Mouse (Mus musculus) B cell, adult 2 months (primary cell): ENCODE measurements around the gene Snx13.

Source experiments
- DNase-seq, 2 experiments: peaks; one replicate each; pipeline ENCODE4 v3.0.0; 2022

Snx13 gene

DNA sequence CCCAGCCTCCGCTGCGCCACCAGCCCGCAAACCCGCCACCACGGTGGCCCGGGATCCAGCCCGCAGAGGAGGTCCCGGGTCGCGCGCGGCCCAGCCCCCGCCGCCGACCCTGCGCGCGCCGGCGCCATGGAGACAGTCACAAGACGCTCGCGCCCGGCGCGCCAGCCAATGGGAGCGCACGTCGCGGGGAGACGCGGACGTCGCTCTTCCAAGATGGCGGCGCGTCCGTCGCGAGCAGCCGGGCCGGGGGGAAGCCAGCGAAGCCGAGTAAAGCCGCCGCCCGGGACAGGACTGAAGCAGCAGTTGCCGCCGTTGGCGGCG is at the start of gene Snx13:
TSS of gene Snx13 (plus strand) at position 188 of the 321 bp plus-strand sequence.
- peak; percentile 91 to 93 for DNase-seq

DNA sequence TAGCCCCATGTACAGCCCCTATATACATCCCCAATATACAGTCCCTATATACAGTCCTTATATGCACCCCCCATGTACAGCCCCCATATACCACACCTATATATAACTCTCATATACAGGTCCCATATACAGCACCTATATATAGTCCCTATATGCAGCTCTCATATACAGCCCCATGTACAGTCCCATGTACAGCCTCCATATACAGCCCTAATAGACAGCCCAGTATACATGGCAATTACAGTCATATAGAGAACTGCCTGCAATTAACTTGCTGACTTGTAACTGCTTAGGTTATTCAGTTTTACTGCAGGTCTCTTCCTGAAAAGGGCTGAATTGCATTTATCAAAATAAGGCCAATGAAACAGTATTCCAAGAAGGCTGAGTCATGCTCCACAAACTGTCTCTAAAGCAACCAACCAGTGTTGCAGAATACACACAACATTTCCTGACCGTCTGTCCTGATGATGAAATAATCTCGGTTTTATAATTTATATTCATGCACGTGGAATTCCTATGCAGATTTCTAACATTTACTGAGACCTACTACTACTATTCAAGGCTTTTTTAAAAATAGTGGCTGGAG is 49.3 kb upstream of the Snx13 start:
- DNase-seq = no peak

DNA sequence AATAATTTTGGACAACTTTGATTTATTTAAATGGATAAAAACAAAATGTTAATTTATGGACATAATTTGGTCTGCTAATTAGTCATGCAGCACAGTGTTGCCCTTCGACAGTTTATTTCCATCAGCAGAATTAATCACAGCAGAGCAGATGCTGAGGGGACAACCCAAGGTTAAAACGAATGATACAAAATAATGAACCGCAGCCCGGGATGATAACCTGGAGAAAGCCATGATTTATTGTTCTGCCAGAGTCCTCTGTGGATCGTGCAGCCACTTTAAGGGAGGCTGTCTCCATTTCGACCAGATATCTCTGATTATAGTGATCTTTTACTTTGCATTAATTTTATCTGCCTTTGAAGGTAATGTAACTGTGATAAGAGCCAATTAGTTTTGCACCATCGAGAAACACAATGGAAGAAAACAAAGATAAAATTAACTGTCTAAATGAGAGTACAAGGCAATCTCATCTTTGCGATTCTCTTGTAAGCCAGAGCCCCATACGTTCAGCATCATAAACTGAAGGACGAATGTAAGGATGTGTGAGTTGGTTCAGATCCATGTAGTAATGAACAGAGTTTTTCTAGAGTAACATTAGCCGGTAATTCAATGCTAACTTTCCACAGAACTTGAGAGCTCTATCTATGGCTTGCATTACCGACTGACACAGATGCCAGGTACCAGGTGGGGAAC is 48.1 kb upstream of the Snx13 start:
- DNase-seq = no peak

DNA sequence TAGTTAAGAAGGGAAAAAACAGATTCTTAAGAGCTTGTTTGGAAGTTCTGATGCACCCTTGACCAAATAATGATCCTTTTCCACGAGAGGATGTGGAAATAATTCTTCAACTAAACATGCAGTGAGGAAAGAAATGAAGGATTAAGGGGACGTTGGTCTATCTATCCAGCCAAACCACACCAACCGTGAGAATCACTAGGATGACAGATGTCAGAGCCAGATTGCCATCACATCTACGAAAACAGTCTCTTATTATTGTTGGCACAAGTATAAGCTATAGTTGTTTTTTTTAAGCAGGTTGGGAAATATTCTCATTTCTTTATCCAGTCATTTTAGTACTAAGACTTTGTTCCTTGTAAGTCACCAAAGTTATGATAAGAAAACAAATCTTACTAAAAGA is 46.7 kb upstream of the Snx13 start:
- DNase-seq = no peak

DNA sequence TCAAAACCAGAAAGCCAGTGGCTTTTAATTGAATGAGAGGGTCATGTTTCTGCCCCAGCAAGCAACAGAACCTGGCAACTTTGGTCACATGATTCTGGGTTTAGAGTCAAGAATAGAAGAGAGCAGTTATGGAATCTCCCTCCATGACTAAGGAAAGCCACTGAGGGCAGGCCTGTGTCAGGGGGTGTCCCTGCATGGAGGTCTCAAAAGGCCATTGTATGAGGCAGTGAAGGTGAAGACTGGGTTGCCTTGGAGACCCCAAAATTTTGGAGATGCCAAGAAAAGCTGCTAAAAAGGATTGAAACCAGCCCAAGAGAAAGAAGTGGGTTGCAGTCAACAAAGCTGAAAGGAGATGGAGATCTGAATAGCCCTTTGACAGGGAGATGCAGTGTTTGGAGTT is 41.2 kb upstream of the Snx13 start:
- DNase-seq = no peak

DNA sequence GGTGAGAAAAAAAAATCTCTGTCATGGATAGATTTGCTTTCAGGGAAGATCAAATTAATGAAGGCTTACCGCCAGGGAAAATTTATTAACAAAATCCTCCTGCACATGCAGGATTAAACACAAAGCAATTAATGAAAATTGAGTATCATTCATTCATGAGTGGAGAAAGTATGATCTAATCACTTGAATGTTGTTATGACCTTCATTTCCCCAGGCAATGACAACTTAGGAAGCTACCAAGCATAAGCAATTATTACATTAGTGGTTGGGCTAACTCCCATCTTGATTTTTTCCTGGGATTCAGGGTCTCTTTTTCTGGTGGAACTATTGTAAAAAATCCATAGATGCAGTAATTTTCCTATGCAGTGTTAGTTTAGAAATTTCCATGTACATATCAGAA is 39.1 kb upstream of the Snx13 start:
- no peak for DNase-seq

DNA sequence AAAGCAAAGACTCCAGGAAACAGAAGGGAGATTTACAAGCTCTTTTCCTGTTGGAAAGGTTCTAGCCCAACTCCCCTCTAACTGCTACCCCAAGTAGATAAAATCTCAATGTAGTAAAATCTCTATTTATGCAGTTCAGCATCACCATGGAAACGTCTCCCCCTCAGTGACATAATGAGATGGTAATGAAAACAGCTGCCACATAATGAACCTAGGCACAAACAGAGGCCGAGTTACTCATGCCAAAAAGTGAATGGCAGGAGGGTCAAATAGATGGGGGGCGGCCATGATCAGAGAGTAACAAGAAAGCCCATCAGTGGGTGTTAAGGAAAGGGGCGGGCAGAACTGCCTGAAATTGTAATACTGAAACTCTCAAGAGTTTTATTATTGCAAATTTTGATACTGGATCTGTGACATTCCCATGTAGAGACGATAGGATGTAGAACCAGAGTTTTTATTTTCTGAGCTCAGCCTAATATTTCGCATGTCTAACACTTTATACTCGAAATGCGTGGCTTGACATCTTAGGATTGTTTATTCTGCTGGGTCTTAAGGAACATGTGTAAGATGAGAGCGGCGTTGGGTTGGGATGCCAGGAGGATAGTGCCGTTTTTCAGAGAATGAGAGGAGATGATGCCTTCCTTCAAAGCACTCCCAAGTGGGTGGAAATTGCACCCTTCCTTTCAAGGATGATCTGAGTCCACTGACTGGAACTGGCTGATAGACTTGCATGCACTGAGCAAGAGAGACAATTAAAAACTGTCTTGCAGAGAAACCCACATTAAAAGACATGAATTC is 38.4 kb upstream of the Snx13 start:
- DNase-seq = no peak

DNA sequence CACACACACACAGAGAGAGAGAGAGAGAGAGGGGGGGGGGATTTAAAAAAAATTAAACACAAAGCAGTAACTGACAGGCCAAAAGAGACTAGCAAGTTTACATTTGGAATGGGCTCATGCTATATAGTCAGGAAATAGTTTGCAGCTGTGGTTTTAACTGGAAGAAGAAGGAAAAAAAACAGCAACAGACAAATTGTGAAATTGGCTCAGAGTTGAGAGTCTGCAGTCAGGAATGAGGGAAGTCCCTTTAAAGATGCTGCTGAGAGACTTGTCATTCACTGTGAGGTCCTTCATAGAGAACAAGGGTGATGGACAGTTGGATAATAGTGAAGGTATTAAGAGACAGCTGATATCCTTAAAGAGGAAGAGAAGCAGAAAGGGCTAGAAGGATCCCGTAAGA is 35.5 kb upstream of the Snx13 start:
- DNase-seq = no peak

DNA sequence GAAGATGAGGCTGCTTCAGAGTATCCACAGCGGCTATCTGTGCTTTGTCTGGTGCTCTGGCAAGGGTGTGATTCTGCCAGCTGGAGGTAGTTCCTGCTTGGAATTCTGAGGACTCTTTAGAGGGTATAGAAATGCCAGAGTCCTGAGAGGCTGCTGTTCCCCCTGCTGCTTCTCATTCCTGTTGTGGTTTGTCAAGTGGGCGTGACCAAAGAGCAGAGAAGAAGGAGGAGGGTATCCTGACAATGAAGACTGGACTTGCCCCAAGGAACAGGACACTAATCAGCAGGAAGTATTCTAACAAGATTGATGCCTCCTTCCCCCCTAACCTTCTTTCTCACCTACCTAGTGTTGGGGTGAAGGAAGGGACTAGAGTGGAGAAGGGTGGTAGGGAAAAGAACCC is 33.0 kb upstream of the Snx13 start:
- DNase-seq = no peak

DNA sequence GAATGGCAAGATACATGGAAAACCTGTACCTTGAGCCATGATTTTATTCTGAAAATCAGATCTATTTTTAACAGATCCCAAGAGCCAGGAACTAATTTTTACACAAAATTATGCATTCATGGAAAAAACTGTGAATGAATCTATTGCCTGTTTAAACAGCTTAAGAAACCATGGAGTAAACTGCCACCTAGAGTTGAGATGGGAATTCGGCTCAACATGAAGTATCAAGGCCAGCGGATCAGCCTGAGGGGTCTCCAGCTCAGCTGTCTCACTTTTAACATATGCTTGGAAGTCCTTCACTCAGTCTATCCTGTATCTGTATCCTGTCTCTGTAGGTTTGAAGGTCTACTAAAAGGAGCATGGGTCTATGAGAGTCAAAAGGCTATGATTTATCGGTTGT is 30.9 kb upstream of the Snx13 start:
- no peak for DNase-seq

DNA sequence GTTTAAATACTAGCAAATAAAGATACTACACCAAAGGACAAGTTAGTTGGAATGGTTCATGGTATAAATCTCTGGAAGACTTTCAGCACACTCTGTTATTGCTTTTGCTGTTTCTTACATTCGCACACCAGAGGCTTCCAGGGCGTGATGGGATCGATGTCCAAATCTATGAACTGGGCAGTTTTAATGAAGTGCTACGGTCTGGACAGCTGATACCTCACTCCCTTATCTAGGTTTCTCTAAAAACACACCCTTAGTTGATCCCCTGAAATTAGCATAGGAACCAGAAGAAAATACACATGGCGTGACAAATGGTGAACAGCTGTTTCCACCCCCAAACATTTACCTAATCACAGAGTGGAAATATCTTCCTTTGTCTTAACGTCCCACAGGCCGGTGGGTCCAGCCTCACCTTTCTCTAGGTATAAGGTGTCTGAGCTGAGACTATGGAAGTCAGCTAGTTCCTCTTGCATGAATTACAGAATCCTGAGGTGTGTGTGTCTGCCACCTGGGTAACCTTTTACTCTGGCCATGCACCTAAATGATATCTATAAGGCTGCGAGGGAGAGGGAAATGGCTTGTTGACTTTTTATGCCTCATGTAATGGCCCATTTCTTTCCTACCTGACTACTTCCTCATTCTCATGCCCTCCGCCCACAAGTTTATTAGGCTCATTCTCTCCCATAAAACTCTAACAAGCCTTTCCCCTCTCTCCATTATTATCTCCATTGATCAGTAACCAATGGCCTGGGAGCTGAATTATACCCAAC is 30.3 kb upstream of the Snx13 start:
- DNase-seq = peak; percentile 21 to 28

DNA sequence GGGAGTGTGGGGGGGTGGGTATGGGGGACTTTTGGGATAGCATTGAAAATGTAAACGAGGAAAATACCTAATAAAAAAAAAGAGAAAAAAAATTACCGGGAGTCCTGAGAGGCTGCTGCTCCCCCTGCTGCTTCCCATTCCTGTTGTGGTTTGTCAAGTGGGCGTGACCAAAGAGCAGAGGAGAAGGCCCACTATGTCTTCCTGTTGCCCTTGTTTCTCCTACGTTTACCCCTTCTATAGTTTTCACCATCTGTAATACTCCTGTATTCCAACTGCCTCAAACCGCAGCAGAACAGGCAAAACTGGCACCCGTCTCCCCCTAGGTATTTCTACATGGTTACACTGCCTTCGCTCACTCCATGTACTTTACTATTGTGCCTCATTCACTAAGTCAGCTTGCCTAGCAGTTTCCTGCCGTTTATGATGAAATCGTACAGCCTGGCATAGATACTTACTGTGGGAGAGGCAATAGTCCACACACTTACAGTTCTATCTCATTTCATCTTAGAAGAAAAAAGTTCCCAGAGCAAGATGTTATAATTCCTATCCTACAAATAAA is 28.2 kb upstream of the Snx13 start:
- no peak for DNase-seq

DNA sequence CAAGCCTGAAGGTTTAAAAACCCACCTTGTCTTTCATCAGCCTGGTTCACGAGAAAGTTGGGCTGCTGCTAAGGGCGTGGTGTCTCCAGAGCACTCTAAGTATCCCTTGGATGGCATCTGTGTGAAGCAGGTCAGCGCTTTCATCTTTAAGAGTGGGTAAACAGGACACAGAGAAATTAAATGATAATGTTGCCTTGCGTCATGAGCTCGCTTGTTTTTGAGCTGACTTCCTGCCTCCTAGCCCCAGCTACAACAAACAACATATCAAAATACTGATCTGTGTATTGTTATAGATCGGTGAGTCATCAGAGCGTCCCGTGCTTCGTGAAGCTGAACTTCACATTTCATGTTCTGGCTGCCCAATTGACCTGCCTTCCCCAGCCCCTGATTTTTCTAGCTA is 25.7 kb upstream of the Snx13 start:
- DNase-seq = no peak

DNA sequence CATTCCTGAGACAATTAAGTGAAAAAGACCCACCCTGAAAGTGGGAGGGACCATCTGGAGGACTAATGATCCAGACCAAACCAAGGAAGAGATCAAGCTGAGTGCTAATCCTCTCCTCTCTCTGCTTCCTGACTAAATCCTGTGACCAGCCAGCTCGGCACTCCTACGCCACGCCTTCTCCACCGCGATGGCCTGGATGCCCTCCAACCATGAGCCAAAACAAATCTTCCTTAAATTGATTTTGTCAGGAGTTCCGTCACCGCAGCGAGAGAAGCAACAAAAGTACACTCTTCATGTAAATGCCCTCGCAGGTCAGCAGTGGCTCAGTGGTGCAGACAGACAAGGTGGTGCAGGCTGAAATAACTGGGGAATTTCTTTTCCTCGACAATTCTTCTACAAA is 24.9 kb upstream of the Snx13 start:
- DNase-seq = no peak

DNA sequence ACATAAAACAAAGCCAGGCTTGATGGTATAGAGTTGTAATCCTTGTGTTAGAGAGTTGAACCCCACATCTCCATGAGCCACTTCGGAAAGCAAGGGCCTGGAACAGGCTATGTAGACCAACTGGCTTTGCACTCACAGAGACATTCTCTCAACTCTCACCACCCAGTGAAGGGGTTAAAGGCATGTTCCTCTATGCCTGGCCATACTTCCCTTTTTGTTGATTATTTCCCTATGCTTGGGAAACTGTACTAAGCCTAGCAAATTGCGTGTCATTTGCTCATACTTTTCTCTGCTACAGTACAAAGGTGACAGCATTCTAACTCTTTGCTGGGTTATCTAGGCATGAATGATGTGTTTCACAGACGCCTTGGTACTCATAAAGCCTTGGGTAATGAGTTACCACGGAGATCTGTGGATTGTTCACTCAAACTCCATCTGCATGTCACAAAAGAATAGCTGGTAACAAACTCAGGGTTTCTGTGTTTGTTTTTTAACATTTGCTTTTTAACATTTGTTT is 21.0 kb upstream of the Snx13 start:
- peak; percentile 33 to 38 for DNase-seq

DNA sequence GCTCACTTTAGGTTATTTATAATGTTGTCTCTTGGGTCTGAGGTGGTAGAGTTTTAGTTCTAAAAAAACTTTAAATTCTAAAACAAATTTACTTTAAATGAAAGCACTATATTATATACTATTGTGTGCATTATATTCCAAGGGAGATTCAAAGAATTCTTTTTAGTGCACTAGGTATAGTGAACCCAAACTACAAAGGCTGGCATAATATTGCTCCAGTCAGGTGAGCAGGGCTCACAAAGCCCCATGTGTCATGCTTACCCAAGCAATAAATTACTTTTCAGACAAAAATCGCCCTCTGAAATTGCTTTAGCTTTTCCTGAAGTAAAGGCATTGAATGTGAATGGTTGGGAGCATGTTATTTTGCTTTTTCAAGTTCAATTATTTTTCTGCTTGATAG is 19.5 kb upstream of the Snx13 start:
- no peak for DNase-seq

DNA sequence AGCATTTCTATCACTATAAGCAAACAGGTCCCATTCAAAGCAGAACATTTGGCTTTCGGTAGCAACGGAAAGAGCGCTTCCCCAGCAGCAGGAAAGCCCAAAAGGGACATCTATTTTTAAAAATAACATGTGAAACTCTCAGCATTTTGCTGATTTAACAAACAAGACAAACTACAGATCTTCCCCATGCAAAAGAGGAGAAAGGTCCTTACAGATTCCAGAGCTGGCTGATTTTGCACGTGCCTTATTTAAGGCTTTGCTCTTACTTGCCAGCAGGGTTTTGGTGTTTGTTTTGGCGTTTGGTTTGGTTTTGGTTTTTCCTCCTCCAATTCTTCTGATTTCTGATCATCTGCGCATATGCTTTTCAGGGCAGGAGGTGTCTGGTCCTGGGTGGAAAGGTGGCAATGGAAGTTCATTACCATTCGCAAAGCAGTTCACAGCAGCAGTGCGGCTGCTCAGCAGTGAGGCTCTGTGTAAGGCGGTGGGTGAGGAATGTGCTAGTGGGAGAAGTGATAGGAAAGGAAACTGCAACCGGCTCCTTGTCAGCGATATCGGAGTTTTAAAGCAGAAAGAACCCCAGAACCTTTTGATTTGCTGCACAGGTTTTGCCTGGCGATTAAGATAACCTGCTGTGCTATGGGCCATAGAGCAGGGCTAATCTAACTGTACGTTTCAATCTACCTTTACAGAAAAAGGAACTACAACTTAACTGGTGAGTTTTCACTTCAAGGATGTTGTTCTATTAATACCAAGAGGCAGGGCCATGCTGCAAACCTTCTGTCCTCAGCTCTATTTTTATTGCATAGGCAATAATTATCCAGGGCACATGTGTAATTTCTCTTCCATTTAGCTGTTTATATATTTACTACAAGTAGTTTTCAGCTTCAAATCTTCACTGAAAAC is 8.1 kb upstream of the Snx13 start:
- peak; percentile 48 to 54 for DNase-seq

DNA sequence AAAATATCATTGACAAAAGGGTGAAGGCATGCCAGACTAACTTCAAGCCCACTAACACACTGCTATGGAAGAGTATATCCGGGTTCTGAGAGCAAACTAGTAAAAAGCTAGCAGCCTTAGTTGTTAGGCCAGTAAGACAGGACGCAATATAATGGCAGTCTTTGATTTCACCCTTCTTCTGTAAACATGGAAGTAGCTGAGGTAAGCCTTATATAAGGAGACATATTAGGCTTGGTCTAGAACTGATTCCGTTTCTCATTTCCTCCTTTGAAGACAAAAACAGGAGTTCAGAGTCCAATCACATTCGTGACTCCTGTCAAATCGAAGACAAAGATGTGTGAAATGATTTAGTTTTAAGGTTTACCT is 7.4 kb upstream of the Snx13 start:
- peak in 1 of 2 experiments; percentile 16 for DNase-seq

DNA sequence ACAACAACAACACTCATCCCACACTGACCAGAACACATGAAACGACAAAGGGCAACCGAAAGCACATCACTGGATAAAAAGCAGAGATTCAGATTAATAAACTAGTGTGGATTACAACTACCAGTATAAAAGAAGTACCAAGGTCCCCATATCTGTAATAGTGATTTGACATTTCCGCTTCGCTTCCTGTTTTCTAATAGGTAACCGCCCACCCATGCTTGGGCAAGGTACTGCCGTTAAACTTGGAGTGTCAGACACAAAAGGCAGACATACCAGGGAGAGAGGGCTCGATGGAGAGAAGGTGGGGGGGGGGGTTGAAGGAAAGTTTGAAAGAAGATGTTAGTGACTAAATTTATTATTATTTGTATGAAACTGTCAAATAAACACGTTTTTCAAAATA is 5.0 kb upstream of the Snx13 start:
- DNase-seq = peak; percentile 25 to 37

DNA sequence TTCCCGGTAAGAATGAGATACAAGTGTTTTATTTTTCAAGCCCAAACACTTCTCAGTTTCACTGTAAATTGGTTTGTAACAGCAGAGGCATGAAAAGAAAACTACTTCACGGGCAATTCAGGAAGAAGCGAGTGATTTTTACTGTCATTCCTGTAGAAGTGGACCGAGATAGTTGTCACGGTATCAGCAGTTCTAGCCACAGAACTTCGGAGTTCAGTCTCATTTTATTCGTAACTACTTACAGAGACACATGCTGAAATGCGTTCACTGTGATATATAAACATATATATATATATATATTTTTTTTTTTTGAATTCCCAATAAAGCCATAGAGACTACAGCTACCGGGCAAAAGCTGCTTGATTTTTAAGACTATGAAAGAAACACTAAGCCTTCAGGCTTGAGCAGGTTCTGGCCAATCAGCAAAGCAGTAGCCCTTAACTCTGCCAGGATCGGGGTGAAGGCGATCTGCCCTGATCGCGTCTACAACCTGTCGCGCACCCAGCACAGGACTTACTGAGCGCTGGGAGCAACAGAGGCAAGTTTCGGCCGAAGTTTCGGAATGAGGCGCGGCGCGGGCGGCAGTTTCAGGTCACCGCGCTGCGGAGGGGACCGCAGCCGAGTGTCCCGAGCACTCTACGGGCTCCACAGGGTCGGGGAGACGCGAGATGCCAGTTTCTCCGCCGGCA is 532 bp upstream of the Snx13 start:
- no peak for DNase-seq
